Mouse (Mus musculus) cerebellum, adult 8-10 months (tissue): ENCODE measurements around the gene Sorl1.

Source experiments
- DNase-seq: peaks from one replicate; pipeline ENCODE4 v3.0.0; 2022

The Sorl1 gene

DNA sequence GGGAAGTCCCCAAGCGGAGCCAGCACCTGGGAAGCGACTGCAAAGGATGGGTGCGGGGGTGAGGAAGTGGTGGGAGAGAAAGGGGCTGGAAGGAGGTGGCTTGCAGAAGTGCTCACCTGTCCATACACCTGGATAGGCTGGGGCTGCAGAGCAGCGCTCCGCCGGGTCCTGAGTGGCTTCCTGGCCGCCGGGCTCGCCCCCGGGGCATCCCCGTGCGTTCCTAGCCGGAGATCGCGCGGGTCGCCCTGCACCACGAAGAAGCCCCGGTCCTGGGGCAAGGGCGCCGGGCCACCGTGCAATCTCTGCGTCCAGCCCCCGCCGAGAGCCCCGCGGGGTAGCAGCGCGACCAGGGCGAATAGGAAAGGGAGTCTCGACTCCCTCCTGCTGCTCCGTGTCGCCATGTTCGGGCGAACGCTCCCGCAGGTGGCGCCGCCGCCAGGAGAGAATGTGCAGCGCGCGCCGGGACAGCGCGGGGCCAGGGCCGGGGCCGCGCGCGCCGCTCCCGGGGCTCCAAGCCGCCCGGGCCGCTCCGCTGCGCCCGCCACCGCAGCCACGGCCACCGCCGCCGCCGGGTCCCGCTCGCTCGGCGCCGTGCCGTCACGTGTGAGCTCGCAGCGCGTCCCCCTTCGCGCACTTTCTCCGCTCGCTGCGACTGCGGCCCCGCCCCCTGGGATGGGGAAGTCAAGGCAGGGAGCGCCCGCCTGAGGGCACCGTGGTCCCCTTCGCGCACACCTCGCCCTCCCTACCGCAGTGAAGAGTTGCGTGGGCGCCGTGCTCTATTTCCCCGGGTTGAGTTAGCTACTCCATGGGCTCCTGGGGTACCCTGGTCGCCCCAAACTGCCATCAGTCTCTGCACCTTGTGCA, at the start of gene Sorl1:
Sorl1 (minus strand) TSS at position 585 of the 864 bp plus-strand sequence.
- DNase-seq: peak; percentile 81

DNA sequence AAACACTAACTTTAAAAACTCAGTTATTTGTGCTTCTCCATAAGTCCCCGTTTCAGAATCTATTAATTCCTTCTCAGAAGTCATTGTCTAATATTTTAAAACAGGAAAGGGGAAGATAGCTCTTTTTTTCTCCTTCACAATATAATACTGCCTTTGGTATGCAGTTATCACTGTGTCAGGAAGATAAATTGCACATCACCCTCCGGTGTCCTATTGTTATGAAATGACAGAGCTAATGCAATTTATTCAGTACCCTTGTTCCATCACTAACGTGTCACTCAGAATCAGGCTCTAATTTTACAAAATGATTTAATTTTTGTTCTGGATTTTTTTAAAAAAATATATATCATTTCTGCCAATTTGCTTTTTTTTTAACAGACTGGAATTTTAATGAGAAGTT, 49.7 kb upstream of the Sorl1 start:
- no peak for DNase-seq

DNA sequence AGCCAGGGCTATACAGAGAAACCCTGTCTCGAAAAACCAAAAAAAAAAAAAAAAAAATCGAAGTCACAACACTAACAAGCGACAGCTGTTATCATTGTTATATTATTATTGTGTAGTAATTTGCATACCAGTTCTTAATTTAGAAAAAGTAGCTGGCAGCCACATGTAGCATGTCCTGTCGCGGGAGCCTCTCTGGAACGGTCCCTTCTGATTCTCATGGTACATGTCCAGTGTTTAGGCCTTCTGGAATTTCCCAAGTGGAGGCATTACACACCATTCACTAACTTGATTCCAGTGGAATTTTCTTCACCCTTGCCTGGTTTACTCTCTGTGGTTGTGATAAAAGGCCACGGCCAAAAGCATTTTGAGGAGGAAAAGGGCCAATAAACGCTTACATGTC, 45.4 kb upstream of the Sorl1 start:
- DNase-seq: no peak

- no peak for DNase-seq
Observed at GRCm38 (mm10) chr9:42169025-42169424, 44.9 kb upstream of the Sorl1 start.

GRCm38 (mm10) chr9:42164930-42165329, 40.8 kb upstream of the Sorl1 start:
- DNase-seq: no peak

GRCm38 (mm10) chr9:42163011-42163410, 38.9 kb upstream of the Sorl1 start:
- DNase-seq: no peak

DNA sequence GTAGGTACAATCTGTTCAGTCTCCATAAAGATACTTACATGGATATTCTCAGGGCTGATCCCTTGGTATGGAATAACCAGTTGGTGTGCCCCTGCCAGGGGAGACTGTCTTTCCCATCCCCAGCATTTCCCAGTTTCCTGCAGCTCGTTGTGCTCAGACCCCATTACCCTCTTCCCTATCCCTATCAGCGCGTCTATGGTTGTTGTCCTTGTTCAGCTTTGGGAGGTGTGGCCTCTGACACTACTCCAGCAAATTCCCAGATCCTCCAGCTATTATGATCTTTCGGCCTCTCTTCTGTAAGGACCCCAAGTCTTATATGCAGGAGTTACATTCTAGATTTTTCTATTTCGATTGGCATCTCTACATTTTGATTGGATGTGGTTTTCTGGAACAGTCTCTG, 35.3 kb upstream of the Sorl1 start:
- DNase-seq: no peak

DNA sequence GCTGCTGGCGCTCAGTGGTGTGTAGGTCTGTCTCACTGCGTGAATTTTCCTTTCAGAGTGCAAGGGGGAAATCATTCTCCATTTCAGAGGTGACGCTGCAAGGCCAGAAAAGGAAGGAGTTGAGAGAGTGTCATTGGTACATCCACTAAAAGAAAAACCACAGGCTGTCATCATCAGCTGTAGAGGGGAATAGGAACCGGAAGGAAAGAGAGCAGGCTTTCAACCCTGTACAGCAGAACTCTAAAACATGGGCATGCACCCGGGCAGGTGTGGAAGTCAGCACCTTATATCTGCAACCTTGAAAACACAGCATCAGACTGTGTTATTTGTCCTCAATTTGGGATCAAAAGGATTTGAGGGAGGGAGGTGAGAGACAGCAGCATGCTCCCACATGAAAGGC, 34.6 kb upstream of the Sorl1 start:
- DNase-seq: no peak

DNA sequence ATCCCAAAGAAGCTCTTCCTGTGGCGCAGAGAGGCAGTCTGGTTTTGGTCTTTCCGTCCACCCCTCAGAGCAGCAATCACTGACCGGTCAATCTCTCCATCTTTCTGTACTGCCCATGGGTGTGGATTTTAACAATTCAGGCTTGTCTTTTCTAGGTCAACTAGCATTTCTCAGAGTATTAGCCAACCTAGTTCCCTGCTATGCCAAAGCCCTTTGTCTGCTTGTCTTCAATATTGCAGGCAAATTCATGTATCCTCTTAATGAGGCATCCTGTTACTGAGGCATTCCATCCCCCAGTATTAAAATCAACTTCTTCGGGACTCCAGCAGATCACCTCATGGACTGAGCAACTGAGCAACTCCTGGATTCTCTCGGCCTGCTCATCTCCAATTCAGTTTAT, 33.9 kb upstream of the Sorl1 start:
- DNase-seq: no peak

DNA sequence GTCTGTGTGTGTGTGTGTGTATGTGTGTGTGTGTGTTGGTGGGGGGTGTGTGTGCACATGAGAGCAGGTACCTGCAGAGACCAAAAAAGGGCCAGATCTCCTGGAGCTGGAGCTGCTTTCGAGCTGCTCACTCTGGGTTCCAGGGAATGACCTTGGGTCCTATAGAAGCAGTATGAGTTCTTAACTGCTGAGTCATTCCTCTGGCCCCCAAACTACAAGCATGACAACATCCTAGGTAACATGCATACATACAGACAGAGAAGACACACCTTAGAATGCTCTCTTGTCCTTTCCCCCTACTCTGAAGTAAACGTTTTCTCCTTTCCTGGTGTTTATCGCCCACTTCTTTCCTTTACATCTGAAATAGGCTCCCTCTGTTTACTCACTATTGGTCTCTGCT, 32.5 kb upstream of the Sorl1 start:
- no peak for DNase-seq

DNA sequence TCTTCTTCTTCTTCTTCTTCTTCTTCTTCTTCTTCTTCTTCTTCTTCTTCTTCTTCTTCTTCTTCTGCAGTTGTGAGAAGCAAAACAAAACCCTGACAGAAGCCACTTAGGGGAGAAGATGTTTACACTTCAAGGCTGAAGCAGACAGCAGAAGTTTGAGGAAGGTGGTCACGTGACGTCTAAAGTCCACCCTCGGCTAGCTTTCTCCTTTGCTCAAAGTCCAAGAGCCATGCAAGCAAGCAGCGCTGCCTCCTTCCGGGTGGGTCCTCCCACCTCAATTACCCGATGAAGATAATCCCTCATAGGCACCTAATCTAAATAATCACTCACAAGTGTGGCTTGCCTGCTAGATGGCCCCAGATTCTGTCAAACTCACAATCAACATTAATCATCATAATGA, 30.6 kb upstream of the Sorl1 start:
- no peak for DNase-seq

DNA sequence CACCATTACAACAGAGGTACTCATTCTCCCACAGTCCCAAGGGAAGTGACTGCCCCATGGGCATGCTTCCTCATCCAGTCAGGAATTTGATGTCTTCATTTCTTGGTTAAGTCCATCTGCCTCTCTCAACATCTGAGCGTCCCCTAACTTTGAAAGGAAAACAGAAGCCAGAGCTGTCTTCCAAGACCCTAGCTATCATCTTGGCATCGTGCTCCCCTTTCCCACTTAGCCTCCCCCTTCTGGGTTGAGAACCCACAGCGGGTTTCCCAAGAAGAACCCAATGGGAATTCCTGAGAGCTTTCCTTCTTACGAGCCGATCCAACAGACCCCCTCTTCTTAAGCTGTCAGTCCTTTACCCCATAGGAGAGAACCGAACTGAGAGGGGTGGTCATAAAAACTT, 24.7 kb upstream of the Sorl1 start:
- DNase-seq: no peak

- DNase-seq: no peak
Observed at GRCm38 (mm10) chr9:42148036-42148435, 23.9 kb upstream of the Sorl1 start.

GRCm38 (mm10) chr9:42146463-42146862, 22.4 kb upstream of the Sorl1 start:
- no peak for DNase-seq

GRCm38 (mm10) chr9:42141549-42142210, 17.6 kb upstream of the Sorl1 start:
- DNase-seq: no peak

- DNase-seq: no peak
Observed at GRCm38 (mm10) chr9:42138248-42138858, 14.3 kb upstream of the Sorl1 start.

DNA sequence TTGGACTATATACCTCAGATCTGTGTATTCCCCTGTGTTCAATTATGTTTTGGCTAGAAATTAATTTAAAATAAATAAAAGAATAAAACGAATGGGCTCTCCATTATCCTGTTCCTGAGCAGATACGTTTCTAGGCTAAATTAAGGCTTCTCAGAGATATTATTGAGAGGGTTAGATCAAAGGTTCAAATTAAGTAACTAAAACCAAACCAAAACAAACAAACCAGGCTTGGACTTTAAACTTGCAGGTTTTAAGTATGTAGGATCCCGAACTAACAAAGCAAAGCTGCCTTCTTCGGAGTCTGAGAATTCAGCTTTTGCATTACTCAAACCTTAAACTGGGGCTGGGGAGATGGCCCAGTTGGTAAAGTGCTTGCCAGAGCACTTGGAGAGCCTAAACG, 13.5 kb upstream of the Sorl1 start:
- DNase-seq: no peak

DNA sequence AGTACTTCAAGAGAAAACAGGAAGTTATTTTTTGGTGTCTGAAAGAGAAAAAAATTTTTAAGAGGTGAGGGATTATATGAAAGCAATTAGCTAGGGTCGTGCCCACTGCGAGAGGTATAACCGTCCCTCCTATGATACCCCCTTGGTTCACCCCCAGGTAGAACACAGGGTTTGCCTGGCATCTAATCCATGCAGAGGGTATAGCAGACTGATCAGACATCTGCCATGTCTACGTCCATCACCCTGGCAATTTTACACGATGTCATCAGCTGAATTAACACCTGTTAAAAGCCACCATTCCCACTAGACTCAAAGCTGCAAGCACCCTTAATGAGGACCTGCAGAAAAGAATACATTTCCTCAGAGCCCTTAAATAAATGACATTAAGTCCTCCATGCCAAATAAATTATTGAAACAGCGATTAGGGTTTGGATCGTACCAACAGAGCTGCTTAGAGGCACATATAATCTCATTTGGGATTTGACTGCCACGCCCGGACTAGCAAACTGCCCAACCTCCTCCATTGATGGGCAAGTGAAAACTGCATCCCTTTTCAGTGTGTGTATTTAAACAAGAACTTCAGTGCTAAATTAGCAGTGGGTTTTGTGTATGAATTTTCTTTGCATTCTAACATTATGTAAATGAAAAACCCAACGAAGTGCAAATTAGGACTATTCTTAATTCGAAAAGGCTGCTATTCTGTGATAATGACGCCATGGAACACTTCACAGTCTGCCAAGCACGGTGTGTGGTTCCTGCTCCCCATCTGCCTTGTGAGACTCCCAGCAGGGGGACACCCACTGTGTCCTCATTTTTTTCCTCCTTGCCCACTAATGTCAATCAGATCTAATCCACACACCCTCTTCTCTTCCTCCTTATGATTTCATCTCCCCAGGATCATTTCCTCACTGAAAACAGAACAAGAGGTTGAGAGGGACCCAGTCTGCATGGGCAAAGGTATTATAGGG, 7.0 kb upstream of the Sorl1 start:
- peak; percentile 86 for DNase-seq

- DNase-seq: no peak
Observed at GRCm38 (mm10) chr9:42127983-42128382, 3.9 kb upstream of the Sorl1 start.

GRCm38 (mm10) chr9:42125262-42125982, 1.3 kb upstream of the Sorl1 start:
- peak; percentile 35 for DNase-seq

- DNase-seq: peak; percentile 48
Observed at GRCm38 (mm10) chr9:42123204-42123603, 893 bp downstream of the Sorl1 start.

DNA sequence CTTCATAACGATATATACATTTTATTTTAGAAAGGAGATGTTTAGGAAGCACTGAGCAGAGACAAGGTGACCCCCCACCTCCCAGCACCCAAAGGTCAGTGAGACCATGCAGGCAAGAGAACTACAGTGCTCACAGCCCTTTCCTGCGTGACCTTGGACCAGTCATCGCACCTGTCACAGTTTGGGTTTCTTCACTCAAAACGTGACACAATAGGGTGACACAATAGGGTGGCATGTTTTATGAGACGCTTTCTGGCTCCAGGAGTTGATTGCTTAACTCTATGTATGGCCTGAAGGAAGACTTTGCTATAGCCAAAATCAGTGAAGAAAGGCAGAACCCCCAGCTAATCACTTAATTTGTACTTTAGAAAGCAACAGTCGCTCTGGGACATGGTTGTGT, 1.7 kb downstream of the Sorl1 start:
- DNase-seq: peak; percentile 34
